Mouse (Mus musculus): ENCODE measurements at regions not wholly inside any gene's neighbourhood (a gene's known extent, or its start where the extent isn't known, plus 50 kb on each side); places are given as distances from the start of the nearest gene placed in this dataset.

GRCm38 (mm10) chr13:5702071-5702470, 159.2 kb upstream of the Klf6 start:
- Histone ChIP-seq H3K9me3 (ENCODE audit: control insufficient read depth, low read length) (no peaks in the 10 kb centered on the region), H3K4me1 (ENCODE audit: control insufficient read depth, insufficient read depth, low read length) (no peaks in the 10 kb centered on the region), H3K9ac (ENCODE audit: low read depth, low read length) (no peak overlapping the region), H3K36me3 (ENCODE audit: control insufficient read depth, insufficient read depth, low read length) (no peaks in the 10 kb centered on the region), H3K4me2 (ENCODE audit: low read depth, low read length) (no peak overlapping the region), H3K27me3 (replicated peaks; ENCODE audit: control insufficient read depth, insufficient read depth, low read length) (no peaks in the 10 kb centered on the region), H3K27ac (ENCODE audit: low read length) (no peak overlapping the region), H3K4me3 (ENCODE audit: low read length) (no peak overlapping the region)
- ATAC-seq: no peak
- 86% methylated on average over 3 of the region's 3 CpGs for WGBS

- H3K9ac ChIP-seq (ENCODE audit: low read depth, low read length): no peak overlapping the region
- H3K9me3 ChIP-seq (ENCODE audit: control insufficient read depth, low read length): no peaks in the 10 kb centered on the region
- no peaks in the 10 kb centered on the region for H3K27me3 ChIP-seq (replicated peaks; ENCODE audit: control insufficient read depth, insufficient read depth, low read length)
- no peaks in the 10 kb centered on the region for H3K36me3 ChIP-seq (ENCODE audit: control insufficient read depth, insufficient read depth, low read length)
- H3K4me2 ChIP-seq (ENCODE audit: low read depth, low read length): no peak overlapping the region
- H3K27ac ChIP-seq (ENCODE audit: low read length): no peak overlapping the region
- H3K4me1 ChIP-seq (ENCODE audit: control insufficient read depth, insufficient read depth, low read length): no peaks in the 10 kb centered on the region
- no peak for ATAC-seq
- no peak overlapping the region for H3K4me3 ChIP-seq (ENCODE audit: low read length)
These were observed 156.3 kb upstream of the Klf6 start for GRCm38 (mm10) chr13:5704991-5705390.

GRCm38 (mm10) chr13:5711646-5712045, 149.6 kb upstream of the Klf6 start:
- Histone ChIP-seq H3K36me3 (ENCODE audit: control insufficient read depth, insufficient read depth, low read length) (no peaks in the 10 kb centered on the region), H3K9me3 (ENCODE audit: control insufficient read depth, low read length) (no peaks in the 10 kb centered on the region), H3K4me2 (ENCODE audit: low read depth, low read length) (no peak overlapping the region), H3K27ac (ENCODE audit: low read length) (no peak overlapping the region), H3K4me3 (ENCODE audit: low read length) (no peak overlapping the region), H3K9ac (ENCODE audit: low read depth, low read length) (no peak overlapping the region), H3K27me3 (replicated peaks; ENCODE audit: control insufficient read depth, insufficient read depth, low read length) (no peaks in the 10 kb centered on the region), H3K4me1 (ENCODE audit: control insufficient read depth, insufficient read depth, low read length) (peaks cover 6% of the 10 kb centered on the region; the same call in 1 of the 2 replicates)
- 95% methylated on average over 1 of the region's 1 CpGs for WGBS
- ATAC-seq: no peak

GRCm38 (mm10) chr13:5713195-5713863, 148.0 kb upstream of the Klf6 start:
- Histone ChIP-seq H3K9me3 (ENCODE audit: control insufficient read depth, low read length) (no peaks in the 10 kb centered on the region), H3K4me2 (ENCODE audit: low read depth, low read length) (no peak overlapping the region), H3K27ac (ENCODE audit: low read length) (no peak overlapping the region), H3K36me3 (ENCODE audit: control insufficient read depth, insufficient read depth, low read length) (no peaks in the 10 kb centered on the region), H3K4me3 (ENCODE audit: low read length) (no peak overlapping the region), H3K27me3 (replicated peaks; ENCODE audit: control insufficient read depth, insufficient read depth, low read length) (no peaks in the 10 kb centered on the region), H3K4me1 (ENCODE audit: control insufficient read depth, insufficient read depth, low read length) (peaks cover 6% of the 10 kb centered on the region; the same call in 1 of the 2 replicates), H3K9ac (ENCODE audit: low read depth, low read length) (no peak overlapping the region)
- no peak for ATAC-seq
- WGBS: 42% methylated on average over 6 of the region's 6 CpGs

GRCm38 (mm10) chr13:5714191-5714591, 147.1 kb upstream of the Klf6 start:
- 48% methylated on average over 12 of the region's 12 CpGs for WGBS
- peak overlapping the region; percentile 33 for H3K4me3 ChIP-seq (ENCODE audit: low read length)
- peaks cover 6% of the 10 kb centered on the region; the same call in 1 of the 2 replicates for H3K4me1 ChIP-seq (ENCODE audit: control insufficient read depth, insufficient read depth, low read length)
- no peaks in the 10 kb centered on the region for H3K36me3 ChIP-seq (ENCODE audit: control insufficient read depth, insufficient read depth, low read length)
- H3K9me3 ChIP-seq (ENCODE audit: control insufficient read depth, low read length): no peaks in the 10 kb centered on the region
- peak overlapping the region; percentile 70 for H3K27ac ChIP-seq (ENCODE audit: low read length)
- no peaks in the 10 kb centered on the region for H3K27me3 ChIP-seq (replicated peaks; ENCODE audit: control insufficient read depth, insufficient read depth, low read length)
- peak overlapping the region; percentile 45; the same call in 1 of the 2 replicates for H3K9ac ChIP-seq (ENCODE audit: low read depth, low read length)
- peak; percentile 38; the same call in 1 of the 2 replicates for ATAC-seq
- H3K4me2 ChIP-seq (ENCODE audit: low read depth, low read length): peak overlapping the region; percentile 44

GRCm38 (mm10) chr13:5714793-5715192, 146.5 kb upstream of the Klf6 start:
- no peaks in the 10 kb centered on the region for H3K27me3 ChIP-seq (replicated peaks; ENCODE audit: control insufficient read depth, insufficient read depth, low read length)
- no peak overlapping the region for H3K4me3 ChIP-seq (ENCODE audit: low read length)
- H3K4me1 ChIP-seq (ENCODE audit: control insufficient read depth, insufficient read depth, low read length): peaks cover 6% of the 10 kb centered on the region; the same call in 1 of the 2 replicates
- H3K9me3 ChIP-seq (ENCODE audit: control insufficient read depth, low read length): no peaks in the 10 kb centered on the region
- no peak for ATAC-seq
- no peaks in the 10 kb centered on the region for H3K36me3 ChIP-seq (ENCODE audit: control insufficient read depth, insufficient read depth, low read length)
- H3K27ac ChIP-seq (ENCODE audit: low read length): no peak overlapping the region
- H3K9ac ChIP-seq (ENCODE audit: low read depth, low read length): no peak overlapping the region
- H3K4me2 ChIP-seq (ENCODE audit: low read depth, low read length): no peak overlapping the region

- Histone ChIP-seq H3K27ac (ENCODE audit: low read length) (no peak overlapping the region), H3K27me3 (replicated peaks; ENCODE audit: control insufficient read depth, insufficient read depth, low read length) (no peaks in the 10 kb centered on the region), H3K9ac (ENCODE audit: low read depth, low read length) (no peak overlapping the region), H3K4me1 (ENCODE audit: control insufficient read depth, insufficient read depth, low read length) (peaks cover 6% of the 10 kb centered on the region; the same call in 1 of the 2 replicates), H3K4me2 (ENCODE audit: low read depth, low read length) (no peak overlapping the region), H3K4me3 (ENCODE audit: low read length) (no peak overlapping the region), H3K9me3 (ENCODE audit: control insufficient read depth, low read length) (no peaks in the 10 kb centered on the region), H3K36me3 (ENCODE audit: control insufficient read depth, insufficient read depth, low read length) (no peaks in the 10 kb centered on the region)
- WGBS: 90% methylated on average over 3 of the region's 3 CpGs
- ATAC-seq: no peak
These were observed 144.5 kb upstream of the Klf6 start for GRCm38 (mm10) chr13:5716749-5717148.

- no peak overlapping the region for H3K9ac ChIP-seq (ENCODE audit: low read depth, low read length)
- no peaks in the 10 kb centered on the region for H3K27me3 ChIP-seq (replicated peaks; ENCODE audit: control insufficient read depth, insufficient read depth, low read length)
- H3K36me3 ChIP-seq (ENCODE audit: control insufficient read depth, insufficient read depth, low read length): no peaks in the 10 kb centered on the region
- 86% methylated on average over 2 of the region's 2 CpGs for WGBS
- H3K27ac ChIP-seq (ENCODE audit: low read length): no peak overlapping the region
- no peak overlapping the region for H3K4me2 ChIP-seq (ENCODE audit: low read depth, low read length)
- no peak overlapping the region for H3K4me3 ChIP-seq (ENCODE audit: low read length)
- no peaks in the 10 kb centered on the region for H3K4me1 ChIP-seq (ENCODE audit: control insufficient read depth, insufficient read depth, low read length)
- no peaks in the 10 kb centered on the region for H3K9me3 ChIP-seq (ENCODE audit: control insufficient read depth, low read length)
- no peak for ATAC-seq
These were observed 138.0 kb upstream of the Klf6 start for GRCm38 (mm10) chr13:5723319-5723718.

- 72% methylated on average over 1 of the region's 1 CpGs for WGBS
- no peaks in the 10 kb centered on the region for H3K4me1 ChIP-seq (ENCODE audit: control insufficient read depth, insufficient read depth, low read length)
- no peak overlapping the region for H3K4me2 ChIP-seq (ENCODE audit: low read depth, low read length)
- H3K27me3 ChIP-seq (replicated peaks; ENCODE audit: control insufficient read depth, insufficient read depth, low read length): no peaks in the 10 kb centered on the region
- no peak overlapping the region for H3K9ac ChIP-seq (ENCODE audit: low read depth, low read length)
- no peaks in the 10 kb centered on the region for H3K9me3 ChIP-seq (ENCODE audit: control insufficient read depth, low read length)
- no peaks in the 10 kb centered on the region for H3K36me3 ChIP-seq (ENCODE audit: control insufficient read depth, insufficient read depth, low read length)
- ATAC-seq: no peak
- no peak overlapping the region for H3K27ac ChIP-seq (ENCODE audit: low read length)
- no peak overlapping the region for H3K4me3 ChIP-seq (ENCODE audit: low read length)
These were observed 136.9 kb upstream of the Klf6 start for GRCm38 (mm10) chr13:5724364-5724763.

GRCm38 (mm10) chr13:5725984-5726383, 135.3 kb upstream of the Klf6 start:
- Histone ChIP-seq H3K4me3 (ENCODE audit: low read length) (no peak overlapping the region), H3K36me3 (ENCODE audit: control insufficient read depth, insufficient read depth, low read length) (no peaks in the 10 kb centered on the region), H3K9ac (ENCODE audit: low read depth, low read length) (no peak overlapping the region), H3K4me2 (ENCODE audit: low read depth, low read length) (no peak overlapping the region), H3K9me3 (ENCODE audit: control insufficient read depth, low read length) (no peaks in the 10 kb centered on the region), H3K27ac (ENCODE audit: low read length) (no peak overlapping the region), H3K4me1 (ENCODE audit: control insufficient read depth, insufficient read depth, low read length) (no peaks in the 10 kb centered on the region), H3K27me3 (replicated peaks; ENCODE audit: control insufficient read depth, insufficient read depth, low read length) (no peaks in the 10 kb centered on the region)
- WGBS: 68% methylated on average over 4 of the region's 4 CpGs
- no peak for ATAC-seq
